Mouse (Mus musculus) kidney, adult 2 months (tissue): Measurements from ENCODE around the gene Gdf5.

Experiments used
- CTCF ChIP-seq: fragments of 200-500 bp; conservative IDR thresholded peaks from 2 replicates; pipeline ENCODE4 v1.5.1; 2011; ENCODE audit warnings: low read depth, mild to moderate bottlenecking, control low read depth, low read length, moderate library complexity, mixed read lengths; ENCODE audit not compliant: insufficient read depth, insufficient read length
- POLR2A ChIP-seq: fragments of 200-500 bp; IDR thresholded peaks from one replicate; pipeline ENCODE4 v1.6.1; 2011; ENCODE audit warnings: low read depth, low read length, control low read depth

DNA sequence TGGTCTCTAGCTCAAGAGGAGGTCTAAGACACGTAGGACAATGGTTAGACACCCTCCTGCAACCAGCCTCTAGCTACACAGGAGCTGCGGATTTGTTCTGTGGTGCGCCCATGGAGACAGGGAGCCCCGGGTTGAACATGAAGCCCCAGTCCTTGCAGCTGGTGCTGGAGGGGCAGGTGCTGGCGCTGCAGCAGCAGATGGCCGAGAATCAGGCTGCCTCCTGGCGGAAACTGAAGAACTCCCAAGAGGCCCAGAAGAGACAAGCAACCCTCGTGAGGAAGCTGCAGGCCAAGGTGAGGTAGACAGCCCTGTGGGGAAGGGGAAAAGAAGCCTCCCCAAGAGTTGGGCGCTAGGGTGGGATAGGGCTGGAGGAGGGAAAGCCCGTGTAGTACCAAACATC lies 16.7 kb upstream of the Gdf5 start:
- TF ChIP-seq POLR2A (no peak), CTCF (no peak)
